Mouse (Mus musculus) spleen, adult 2 months (tissue): ENCODE measurements around the gene Bcl2l12. TPM values are rescaled to one million over a fixed set of nuclear protein-coding genes. Genes with fewer than 3 reads are reported as not detected.

Experiments used
- DNase-seq, 2 experiments: peaks; one replicate each; pipeline versions ENCODE4 v3.0.0 to v3.0.0-alpha.2; 2012 to 2021; ENCODE audit warnings: low spot score in 2 of 2, low read depth in 1 of 2
- H3K27ac ChIP-seq: fragments of 200-500 bp; 2 replicates; pipeline ENCODE4 v1.5.1; 2012; ENCODE audit warnings: low read length, inconsistent platforms; ENCODE audit not compliant: insufficient read depth
- H3K27me3 ChIP-seq: fragments of 200-500 bp; 2 replicates; pipeline ENCODE4 v1.6.1; 2012; ENCODE audit warnings: mild to moderate bottlenecking, moderate library complexity, low read length, inconsistent platforms; ENCODE audit not compliant: control insufficient read depth, insufficient read depth
- H3K36me3 ChIP-seq: fragments of 200-500 bp; 2 replicates; pipeline ENCODE4 v1.6.1; 2012; ENCODE audit warnings: mild to moderate bottlenecking, low read length, inconsistent platforms; ENCODE audit not compliant: control insufficient read depth, insufficient read depth
- H3K4me1 ChIP-seq: fragments of 200-500 bp; 2 replicates; pipeline ENCODE4 v1.6.1; 2011; ENCODE audit warnings: inconsistent platforms; ENCODE audit not compliant: control insufficient read depth, insufficient read depth, insufficient read length
- H3K4me3 ChIP-seq: fragments of 200-500 bp; 2 replicates; pipeline ENCODE4 v1.5.1; 2011; ENCODE audit warnings: mild to moderate bottlenecking, inconsistent platforms; ENCODE audit not compliant: insufficient read depth, insufficient read length; ENCODE audit errors: extremely low read depth
- CTCF ChIP-seq: fragments of 200-500 bp; IDR thresholded peaks from 2 replicates; pipeline ENCODE4 v1.5.1; 2011; ENCODE audit warnings: mild to moderate bottlenecking, inconsistent platforms; ENCODE audit not compliant: insufficient read depth, insufficient read length, insufficient replicate concordance; ENCODE audit errors: extremely low read depth
- POLR2A ChIP-seq: fragments of 200-500 bp; IDR thresholded peaks from 2 replicates; pipeline ENCODE4 v1.6.1; 2011; ENCODE audit warnings: low read depth, low read length, inconsistent platforms
- WGBS: fragments of 180-500 bp; shearing (Covaris S2); methylation state at CpG from one replicate; pipeline ENCODE4 v1.1.7; 2018; 5-methylcytosine and 5-hydroxymethylcytosine counted together
- polyA plus RNA-seq: library from polyadenylated mRNA; depleted of rRNA; stranded (reverse); fragments of >200 nt; gene quantifications from 2 replicates; pipeline ENCODE4 v1.2.3, GENCODE M21; 2012

Gene Bcl2l12
- polyA plus RNA-seq, 1 experiment: 33.2 TPM

DNA sequence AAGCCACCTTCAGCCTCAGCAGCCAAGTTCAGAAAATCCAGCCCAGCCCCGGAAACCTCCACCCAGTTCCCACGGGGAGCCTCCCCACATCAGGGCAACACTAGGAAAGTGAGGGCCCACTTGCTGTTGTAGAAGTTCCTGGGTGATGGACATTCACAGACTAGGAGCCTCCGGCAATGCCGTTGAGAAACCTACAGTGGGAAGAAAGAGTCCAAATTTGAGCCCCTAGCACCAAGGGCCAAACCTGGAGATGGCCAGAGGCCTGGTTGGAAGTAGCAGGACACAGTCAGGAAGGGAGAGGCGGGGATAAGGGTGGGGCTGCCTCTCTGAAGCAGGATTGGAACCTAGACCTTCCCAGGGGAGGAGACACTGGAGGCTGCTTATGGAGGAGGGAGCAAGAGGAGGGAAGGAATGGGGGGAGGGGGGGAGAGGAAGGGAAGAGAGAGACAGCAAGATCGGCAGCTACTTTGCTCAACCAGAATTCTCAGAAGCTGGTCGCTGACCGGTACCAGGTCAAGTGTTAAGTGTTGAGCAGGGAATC lies 20.6 kb upstream of the Bcl2l12 start:
- H3K4me1 ChIP-seq: peaks cover 13% of the 10 kb centered on the region; the same call in 1 of the 2 replicates
- no peaks in the 10 kb centered on the region for H3K27me3 ChIP-seq
- DNase-seq: no peak
- H3K36me3 ChIP-seq: no peaks in the 10 kb centered on the region; the same call in 1 of the 2 replicates
- H3K27ac ChIP-seq: peak overlapping the region; percentile 43; the same call in 1 of the 2 replicates
- TF ChIP-seq POLR2A: no peak
- no peak for TF ChIP-seq CTCF
- 39% methylated on average over 8 of the region's 8 CpGs for WGBS
- H3K4me3 ChIP-seq: peak overlapping the region; percentile 19; the same call in 1 of the 2 replicates

GRCm38 (mm10) chr7:45017242-45018061 lies 18.9 kb upstream of the Bcl2l12 start, which contains the start of gene Rras:
Gene Rras, plus strand, starts transcription at chr7:45017961.
- Histone ChIP-seq H3K27ac (peak within 1 kb of the TSS; percentile 89), H3K27me3 (no peaks in the 10 kb centered on the region), H3K4me1 (peaks cover 13% of the 10 kb centered on the region; the same call in 1 of the 2 replicates), H3K4me3 (peak within 1 kb of the TSS; percentile 72), H3K36me3 (peaks cover 2% of the 10 kb centered on the region)
- TF ChIP-seq CTCF (no peak), POLR2A (no peak; the same call in 1 of the 2 replicates)
- peak; percentile 92 to 99 for DNase-seq
- WGBS: 1% methylated on average over 35 of the region's 36 CpGs

GRCm38 (mm10) chr7:45016761-45017160 lies 18.2 kb upstream of the Bcl2l12 start:
- DNase-seq: no peak
- Histone ChIP-seq H3K27me3 (no peaks in the 10 kb centered on the region), H3K36me3 (peaks cover 6% of the 10 kb centered on the region), H3K4me3 (peak overlapping the region; percentile 72), H3K4me1 (peaks cover 13% of the 10 kb centered on the region; the same call in 1 of the 2 replicates), H3K27ac (peak overlapping the region; percentile 89)
- under 1% methylated on average over 4 of the region's 4 CpGs for WGBS
- TF ChIP-seq POLR2A (no peak), CTCF (no peak)

GRCm38 (mm10) chr7:45015957-45016612 lies 17.6 kb upstream of the Bcl2l12 start, which contains the start of gene Scaf1:
Gene Scaf1, minus strand, starts transcription at chr7:45016363.
- peak within 1 kb of the TSS; percentile 81 for H3K4me3 ChIP-seq
- no peak for TF ChIP-seq CTCF
- TF ChIP-seq POLR2A: no peak; the same call in 1 of the 2 replicates
- DNase-seq: peak; percentile 99
- H3K27ac ChIP-seq: peak within 1 kb of the TSS; percentile 89
- 1% methylated on average over 69 of the region's 69 CpGs for WGBS
- no peaks in the 10 kb centered on the region for H3K27me3 ChIP-seq
- H3K4me1 ChIP-seq: peaks cover 13% of the 10 kb centered on the region; the same call in 1 of the 2 replicates
- H3K36me3 ChIP-seq: peaks cover 10% of the 10 kb centered on the region

- no peak for DNase-seq
- H3K27me3 ChIP-seq: no peaks in the 10 kb centered on the region
- H3K4me1 ChIP-seq: peaks cover 13% of the 10 kb centered on the region; the same call in 1 of the 2 replicates
- peak overlapping the region; percentile 81 for H3K4me3 ChIP-seq
- H3K36me3 ChIP-seq: peaks cover 10% of the 10 kb centered on the region
- WGBS: 1% methylated on average over 20 of the region's 20 CpGs
- TF ChIP-seq CTCF (no peak), POLR2A (no peak)
- peak overlapping the region; percentile 68 for H3K27ac ChIP-seq
These were observed 16.9 kb upstream of the Bcl2l12 start for GRCm38 (mm10) chr7:45015344-45015956.

- no peak for DNase-seq
- 94% methylated on average over 3 of the region's 3 CpGs for WGBS
- no peaks in the 10 kb centered on the region for H3K27me3 ChIP-seq
- TF ChIP-seq CTCF (no peak), POLR2A (no peak)
- H3K4me3 ChIP-seq: no peak overlapping the region
- peaks cover 10% of the 10 kb centered on the region; the same call in 1 of the 2 replicates for H3K4me1 ChIP-seq
- peaks cover 10% of the 10 kb centered on the region for H3K36me3 ChIP-seq
- H3K27ac ChIP-seq: no peak overlapping the region
These were observed 15.6 kb upstream of the Bcl2l12 start for GRCm38 (mm10) chr7:45014096-45014451.
